Mouse (Mus musculus): Measurements from ENCODE around the gene Bcas1. TPM values are rescaled to one million over a fixed set of nuclear protein-coding genes. Genes with fewer than 3 reads are reported as not detected.

Bcas1 gene
- polyA plus RNA-seq, 1 experiment from 2014 or later, result 1.00 TPM

DNA sequence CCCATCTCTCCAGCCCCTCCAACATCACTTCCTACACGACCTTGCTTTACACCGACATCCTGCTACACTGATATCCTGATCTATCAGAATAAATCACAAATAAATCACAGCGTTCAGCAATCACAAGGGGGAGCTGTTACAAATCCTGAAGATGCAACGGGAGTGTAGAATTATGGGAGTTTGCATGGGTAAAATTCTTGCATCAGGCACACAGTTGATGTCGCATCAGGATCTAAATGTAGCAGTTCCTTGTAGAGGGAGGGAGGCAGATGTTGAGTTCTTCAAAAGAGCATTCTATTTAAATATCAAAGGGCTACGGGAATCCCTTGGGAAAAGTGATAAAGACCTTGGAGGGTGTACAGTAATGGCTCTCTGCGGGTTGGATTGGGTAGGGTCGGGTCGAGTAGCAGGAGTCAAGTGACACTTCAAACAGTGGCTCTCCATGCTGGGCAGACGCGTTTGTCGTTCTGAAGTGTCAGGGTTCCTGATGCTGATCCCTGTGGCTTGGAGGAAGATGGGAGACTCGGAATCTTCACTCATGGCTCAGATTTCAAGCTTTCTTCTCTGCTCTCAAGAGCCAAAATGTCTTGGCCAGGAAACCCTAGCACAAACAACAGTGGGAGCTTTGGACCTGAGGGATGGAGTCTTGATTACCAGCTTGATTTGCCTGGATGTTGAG is 16.0 kb downstream of the Bcas1 start:
- no peaks in the 10 kb centered on the region for H3K36me3 ChIP-seq (replicated peaks)
- peak overlapping the region; percentile 24 for H3K4me3 ChIP-seq (replicated peaks)
- no peaks in the 10 kb centered on the region for H3K9me3 ChIP-seq
- H3K9ac ChIP-seq, result 0 out of 2 replicates have a peak overlapping the region, but pooled peaks have one; percentile 29
- H3K4me1 ChIP-seq, result peaks cover 17% of the 10 kb centered on the region
- peaks cover 37% of the 10 kb centered on the region for H3K27me3 ChIP-seq
- no peak overlapping the region for H3K27ac ChIP-seq
- WGBS, result 22% methylated on average over 13 of the region's 13 CpGs
- peak overlapping the region; percentile 47 for H3K4me2 ChIP-seq
- ATAC-seq (ENCODE audit: low FRiP score), result 0 out of 2 replicates have a peak, but pooled peaks have one; percentile 41

- H3K9ac ChIP-seq, result 0 out of 2 replicates have a peak overlapping the region, but pooled peaks have one; percentile 29
- no peak for ATAC-seq (ENCODE audit: low FRiP score)
- H3K4me3 ChIP-seq (replicated peaks), result peak overlapping the region; percentile 24
- H3K4me2 ChIP-seq, result peak overlapping the region; percentile 47
- no peaks in the 10 kb centered on the region for H3K9me3 ChIP-seq
- H3K27ac ChIP-seq, result no peak overlapping the region
- H3K36me3 ChIP-seq (replicated peaks), result no peaks in the 10 kb centered on the region
- peaks cover 21% of the 10 kb centered on the region for H3K4me1 ChIP-seq
- peaks cover 43% of the 10 kb centered on the region for H3K27me3 ChIP-seq
- WGBS, result 42% methylated on average over 23 of the region's 23 CpGs
These were observed 16.8 kb downstream of the Bcas1 start for GRCm38 (mm10) chr2:170410677-170411489.

- peaks cover 31% of the 10 kb centered on the region for H3K4me1 ChIP-seq
- no peak overlapping the region for H3K4me2 ChIP-seq
- WGBS, result 64% methylated on average over 14 of the region's 14 CpGs
- H3K4me3 ChIP-seq (replicated peaks), result no peak overlapping the region
- ATAC-seq (ENCODE audit: low FRiP score), result no peak
- H3K36me3 ChIP-seq (replicated peaks), result no peaks in the 10 kb centered on the region
- H3K27me3 ChIP-seq, result peaks cover 42% of the 10 kb centered on the region
- no peak overlapping the region for H3K9ac ChIP-seq
- no peak overlapping the region for H3K27ac ChIP-seq
- no peaks in the 10 kb centered on the region for H3K9me3 ChIP-seq
These were observed 21.2 kb downstream of the Bcas1 start for GRCm38 (mm10) chr2:170406438-170406837.

DNA sequence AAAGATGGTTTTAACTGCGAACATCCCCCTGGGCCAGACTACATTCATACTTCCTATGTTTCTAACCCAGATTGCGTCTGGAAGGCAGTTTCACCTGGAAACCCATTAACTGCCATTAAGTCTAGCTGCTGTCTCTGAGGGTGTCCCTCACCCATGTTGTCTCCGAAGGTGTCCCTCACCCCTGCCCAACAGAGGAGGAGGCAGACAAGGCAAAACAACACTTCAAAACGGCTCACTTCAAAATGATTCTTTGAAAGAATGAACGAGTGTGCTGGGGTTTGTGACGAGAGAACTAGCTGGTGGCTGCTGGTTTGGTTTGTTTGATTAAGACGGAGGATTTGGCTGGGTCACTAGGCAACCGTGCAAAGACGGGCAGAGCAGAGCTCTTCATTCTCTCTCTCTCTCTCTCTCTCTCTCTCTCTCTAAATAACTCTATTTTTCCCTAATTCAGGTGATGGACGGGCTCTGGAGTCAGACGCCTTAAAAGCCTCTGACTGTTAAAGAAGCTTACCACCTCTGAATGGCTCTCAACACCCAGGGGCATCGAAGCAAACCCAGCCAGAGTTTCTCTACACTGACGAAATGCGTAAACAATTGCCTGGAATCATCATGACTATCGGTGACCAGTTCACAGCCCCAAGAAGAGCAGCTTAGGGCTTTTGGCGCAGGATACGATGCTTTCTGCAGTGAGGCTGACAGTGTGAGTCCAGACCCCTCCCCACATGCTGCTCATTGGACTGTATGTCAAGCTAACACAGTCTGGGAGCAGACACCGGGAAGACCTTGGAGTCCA is 22.7 kb downstream of the Bcas1 start:
- Histone ChIP-seq H3K27me3 (peaks cover 33% of the 10 kb centered on the region), H3K9ac (peak overlapping the region; percentile 18; the same call in 1 of the 2 replicates), H3K4me3 (replicated peaks) (no peak overlapping the region), H3K4me1 (peaks cover 35% of the 10 kb centered on the region), H3K9me3 (0 out of 2 replicates have a peak, but pooled peaks cover under 1% of the 10 kb centered on the region), H3K36me3 (replicated peaks) (no peaks in the 10 kb centered on the region), H3K27ac (0 out of 2 replicates have a peak overlapping the region, but pooled peaks have one; percentile 20), H3K4me2 (peak overlapping the region; percentile 25; the same call in 1 of the 2 replicates)
- no peak for ATAC-seq (ENCODE audit: low FRiP score)
- 20% methylated on average over 18 of the region's 18 CpGs for WGBS

DNA sequence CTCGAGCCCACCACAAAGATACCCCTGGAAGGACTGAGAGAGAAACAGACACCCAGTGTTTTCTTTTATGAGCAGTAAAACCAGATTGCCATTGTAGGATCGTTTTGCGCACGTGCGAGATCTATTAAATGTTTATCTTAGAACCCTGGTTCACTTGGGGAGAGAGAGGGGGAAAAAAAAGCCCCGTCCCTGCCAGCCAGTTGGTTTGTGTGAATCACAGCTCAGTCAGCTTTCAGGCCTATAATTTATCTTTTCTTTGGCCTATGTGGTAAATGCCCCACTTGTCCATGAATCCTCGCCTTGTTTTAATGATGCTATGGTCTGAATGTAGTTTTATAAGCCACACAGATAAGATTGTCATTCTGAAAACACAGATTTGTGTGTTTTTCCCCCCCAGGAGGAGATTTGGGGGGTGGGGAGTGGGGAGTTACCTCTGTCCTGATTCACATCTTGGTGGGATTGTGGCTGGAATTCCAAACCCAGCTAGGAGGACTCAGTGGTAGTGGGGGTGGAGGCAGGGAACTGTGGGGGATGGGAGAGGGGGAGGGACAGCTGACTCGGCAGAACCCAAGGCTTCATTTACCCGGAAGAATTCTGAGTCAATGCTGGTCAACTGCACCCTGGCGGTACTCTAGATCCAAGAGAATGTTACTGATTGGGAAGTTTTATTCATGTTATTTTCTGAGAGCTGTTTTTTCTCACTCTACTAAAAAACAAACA is 23.8 kb downstream of the Bcas1 start:
- Histone ChIP-seq H3K4me2 (no peak overlapping the region), H3K4me1 (peaks cover 35% of the 10 kb centered on the region), H3K4me3 (replicated peaks) (no peak overlapping the region), H3K27me3 (peaks cover 24% of the 10 kb centered on the region), H3K27ac (0 out of 2 replicates have a peak overlapping the region, but pooled peaks have one; percentile 19), H3K36me3 (replicated peaks) (no peaks in the 10 kb centered on the region), H3K9ac (no peak overlapping the region), H3K9me3 (peaks cover 3% of the 10 kb centered on the region; the same call in 1 of the 2 replicates)
- WGBS, result 44% methylated on average over 10 of the region's 10 CpGs
- no peak for ATAC-seq (ENCODE audit: low FRiP score)

GRCm38 (mm10) chr2:170401211-170401799 is 26.3 kb downstream of the Bcas1 start:
- Histone ChIP-seq H3K4me3 (replicated peaks) (peak overlapping the region; percentile 30), H3K9me3 (peaks cover 3% of the 10 kb centered on the region; the same call in 1 of the 2 replicates), H3K4me2 (peak overlapping the region; percentile 60), H3K9ac (peak overlapping the region; percentile 44), H3K4me1 (peaks cover 32% of the 10 kb centered on the region), H3K27me3 (peaks cover 11% of the 10 kb centered on the region; the same call in 1 of the 2 replicates), H3K36me3 (replicated peaks) (no peaks in the 10 kb centered on the region), H3K27ac (peak overlapping the region; percentile 31; the same call in 1 of the 2 replicates)
- WGBS, result 3% methylated on average over 17 of the region's 17 CpGs
- peak; percentile 58 for ATAC-seq (ENCODE audit: low FRiP score)

DNA sequence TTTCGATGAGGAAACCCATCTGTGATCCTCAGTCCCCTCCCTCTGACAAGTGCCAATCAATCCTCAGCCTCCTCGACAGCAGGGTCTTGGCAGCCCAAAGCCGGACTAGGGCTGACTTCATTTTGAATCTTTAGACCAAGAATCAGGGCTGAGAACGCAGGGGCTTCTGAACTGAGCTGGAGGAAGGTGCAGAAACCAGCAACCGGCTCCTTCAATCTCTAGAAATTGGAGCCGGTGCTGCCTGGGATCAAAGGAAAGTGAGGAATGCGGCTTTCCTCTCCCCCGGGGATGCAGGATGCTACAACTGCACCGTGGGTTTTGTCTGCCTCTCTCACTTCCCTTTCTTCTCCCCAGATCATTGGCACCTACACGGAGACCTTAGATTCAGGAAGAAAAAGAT is 27.0 kb downstream of the Bcas1 start:
- H3K4me2 ChIP-seq, result peak overlapping the region; percentile 60
- H3K4me3 ChIP-seq (replicated peaks), result peak overlapping the region; percentile 30; the same call in 1 of the 2 replicates
- peaks cover 30% of the 10 kb centered on the region for H3K4me1 ChIP-seq
- no peak for ATAC-seq (ENCODE audit: low FRiP score)
- H3K27me3 ChIP-seq, result peaks cover 5% of the 10 kb centered on the region; the same call in 1 of the 2 replicates
- WGBS, result 2% methylated on average over 10 of the region's 10 CpGs
- peaks cover 3% of the 10 kb centered on the region; the same call in 1 of the 2 replicates for H3K9me3 ChIP-seq
- 0 out of 2 replicates have a peak overlapping the region, but pooled peaks have one; percentile 9 for H3K9ac ChIP-seq
- H3K36me3 ChIP-seq (replicated peaks), result no peaks in the 10 kb centered on the region
- no peak overlapping the region for H3K27ac ChIP-seq

GRCm38 (mm10) chr2:170391994-170392393 is 35.7 kb downstream of the Bcas1 start:
- H3K9me3 ChIP-seq, result no peaks in the 10 kb centered on the region
- no peak overlapping the region for H3K4me3 ChIP-seq (replicated peaks)
- H3K4me1 ChIP-seq, result no peaks in the 10 kb centered on the region
- ATAC-seq (ENCODE audit: low FRiP score), result no peak
- H3K4me2 ChIP-seq, result no peak overlapping the region
- H3K27me3 ChIP-seq, result no peaks in the 10 kb centered on the region
- no peaks in the 10 kb centered on the region for H3K36me3 ChIP-seq (replicated peaks)
- whole genome bisulfite sequencing, result 100% methylated on average over 1 of the region's 1 CpGs
- H3K9ac ChIP-seq, result no peak overlapping the region
- no peak overlapping the region for H3K27ac ChIP-seq

DNA sequence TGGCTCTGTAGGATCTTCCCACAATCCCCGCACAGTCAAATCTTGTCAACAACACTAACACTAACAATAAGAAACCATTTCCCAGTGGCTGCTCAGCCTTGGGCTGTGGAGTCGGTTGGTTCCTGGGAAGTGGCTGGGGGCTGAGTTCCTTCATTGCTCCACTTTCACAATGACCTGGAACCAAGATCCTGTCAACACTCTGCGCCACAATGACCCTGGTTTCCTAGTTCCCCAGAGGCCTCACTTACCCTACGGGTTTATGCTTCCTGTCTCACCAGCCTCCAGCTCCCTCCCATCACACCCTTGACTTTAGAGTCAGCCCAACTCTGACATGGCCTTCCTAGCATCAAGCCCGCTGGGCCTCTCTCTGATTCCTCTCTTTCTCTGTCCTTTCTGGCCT is 39.3 kb downstream of the Bcas1 start:
- Histone ChIP-seq H3K27ac (no peak overlapping the region), H3K9ac (no peak overlapping the region), H3K27me3 (no peaks in the 10 kb centered on the region), H3K36me3 (replicated peaks) (no peaks in the 10 kb centered on the region), H3K4me1 (no peaks in the 10 kb centered on the region), H3K9me3 (no peaks in the 10 kb centered on the region), H3K4me3 (replicated peaks) (no peak overlapping the region), H3K4me2 (no peak overlapping the region)
- WGBS, result 85% methylated on average over 5 of the region's 5 CpGs
- ATAC-seq (ENCODE audit: low FRiP score), result no peak

DNA sequence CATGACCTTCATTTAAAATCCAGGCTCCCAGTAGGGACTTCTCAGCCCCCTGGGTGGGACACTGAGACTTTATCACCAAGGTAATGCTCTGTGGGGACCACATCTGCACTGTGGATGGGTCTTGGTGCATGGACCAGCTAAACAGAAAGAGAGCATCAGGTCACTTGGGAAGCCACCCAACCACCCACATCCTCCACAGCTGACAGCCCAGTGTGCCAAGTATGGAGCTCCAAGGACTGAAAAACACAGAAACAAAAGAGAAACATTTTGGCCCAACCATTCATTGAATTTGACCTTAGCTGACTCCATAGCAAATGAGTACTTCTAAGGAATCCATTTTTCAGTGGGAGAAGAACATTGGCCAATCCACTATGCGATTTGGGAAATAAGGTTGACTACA is 42.1 kb downstream of the Bcas1 start:
- WGBS, result 95% methylated on average over 1 of the region's 1 CpGs
- H3K27me3 ChIP-seq, result no peaks in the 10 kb centered on the region
- no peaks in the 10 kb centered on the region for H3K4me1 ChIP-seq
- no peak overlapping the region for H3K9ac ChIP-seq
- no peak overlapping the region for H3K4me2 ChIP-seq
- no peak overlapping the region for H3K27ac ChIP-seq
- H3K4me3 ChIP-seq (replicated peaks), result no peak overlapping the region
- H3K36me3 ChIP-seq (replicated peaks), result no peaks in the 10 kb centered on the region
- ATAC-seq (ENCODE audit: low FRiP score), result no peak
- no peaks in the 10 kb centered on the region for H3K9me3 ChIP-seq

DNA sequence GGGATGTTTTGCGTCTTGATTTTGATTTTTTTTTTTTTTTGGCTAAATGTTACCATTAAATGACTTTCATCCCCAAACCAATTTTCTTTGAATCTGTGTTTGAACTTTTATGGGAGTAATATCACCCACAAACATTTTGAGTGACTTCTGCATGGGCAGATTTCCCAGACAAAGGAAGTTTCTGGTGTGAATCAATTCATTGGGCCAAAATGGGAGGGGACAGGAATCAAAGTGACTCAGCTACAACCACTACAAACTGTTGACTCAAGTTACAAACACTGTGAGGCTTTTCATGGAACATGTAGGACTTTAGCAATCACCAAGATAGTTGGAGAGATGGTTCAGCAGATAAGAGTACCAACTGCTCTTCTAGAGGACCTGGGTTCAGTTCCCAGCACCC is 42.9 kb downstream of the Bcas1 start:
- H3K36me3 ChIP-seq (replicated peaks), result no peaks in the 10 kb centered on the region
- ATAC-seq (ENCODE audit: low FRiP score), result no peak
- no peaks in the 10 kb centered on the region for H3K4me1 ChIP-seq
- no peaks in the 10 kb centered on the region for H3K27me3 ChIP-seq
- H3K27ac ChIP-seq, result no peak overlapping the region
- H3K9ac ChIP-seq, result no peak overlapping the region
- 97% methylated on average over 1 of the region's 1 CpGs for WGBS
- no peak overlapping the region for H3K4me3 ChIP-seq (replicated peaks)
- H3K4me2 ChIP-seq, result no peak overlapping the region
- no peaks in the 10 kb centered on the region for H3K9me3 ChIP-seq

Data from forebrain, embryonic 12.5 days (tissue).